Mouse (Mus musculus) retina, postnatal 7 days (tissue): ENCODE data around the gene Itpr2.
A peak's percentile ranks its signal among the peaks of the same experiment; 100 is the strongest.
"Not testable (repeated sequence)": the region's sequence is repeated elsewhere in the genome, so short reads cannot be mapped to it uniquely, and the experiment has no call there.

ENCODE experiments used
- DNase-seq: peaks from one replicate; pipeline ENCODE4 v3.0.0-alpha.2; 2012; ENCODE audit warnings: low read depth, low spot score

The Itpr2 gene

DNA sequence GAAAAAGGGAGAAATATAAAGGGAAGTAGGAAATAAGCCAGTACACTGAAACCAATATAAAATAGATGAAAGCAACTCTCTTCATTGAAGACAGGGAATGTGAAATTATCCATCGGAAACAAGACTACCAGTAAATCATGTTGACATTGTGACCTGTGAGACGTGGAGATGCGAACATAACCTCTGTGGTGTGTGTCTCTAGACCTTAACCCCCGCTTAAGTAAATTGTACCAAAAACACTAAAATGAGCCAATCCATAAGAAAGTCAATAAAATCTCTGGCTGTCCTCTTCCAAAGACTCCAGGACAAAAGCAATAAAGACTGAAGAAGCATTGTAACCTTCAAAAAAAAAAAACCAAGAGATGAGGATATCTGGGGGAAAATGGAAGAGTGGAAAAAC lies 31.6 kb downstream of the Itpr2 start:
- no peak for DNase-seq

DNA sequence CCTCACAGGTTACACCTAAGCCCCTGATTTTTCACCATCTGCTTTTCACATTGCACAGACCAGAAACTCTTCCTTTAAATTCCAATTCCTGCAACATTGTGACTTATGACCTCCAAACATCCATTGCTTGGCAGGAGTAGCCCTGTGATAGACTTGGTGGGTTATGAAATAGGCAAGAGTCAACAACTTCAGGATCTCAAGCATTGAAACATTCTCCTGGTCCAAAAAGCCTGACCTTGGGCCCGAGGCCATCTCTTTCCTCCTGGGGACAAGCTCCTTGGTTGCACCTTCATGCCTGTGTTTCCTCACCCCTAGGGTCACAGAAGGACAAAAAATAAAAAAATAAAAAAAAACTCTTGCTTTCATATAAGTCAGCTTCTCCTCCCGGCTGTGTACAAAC lies 32.1 kb downstream of the Itpr2 start:
- DNase-seq, result no peak

DNA sequence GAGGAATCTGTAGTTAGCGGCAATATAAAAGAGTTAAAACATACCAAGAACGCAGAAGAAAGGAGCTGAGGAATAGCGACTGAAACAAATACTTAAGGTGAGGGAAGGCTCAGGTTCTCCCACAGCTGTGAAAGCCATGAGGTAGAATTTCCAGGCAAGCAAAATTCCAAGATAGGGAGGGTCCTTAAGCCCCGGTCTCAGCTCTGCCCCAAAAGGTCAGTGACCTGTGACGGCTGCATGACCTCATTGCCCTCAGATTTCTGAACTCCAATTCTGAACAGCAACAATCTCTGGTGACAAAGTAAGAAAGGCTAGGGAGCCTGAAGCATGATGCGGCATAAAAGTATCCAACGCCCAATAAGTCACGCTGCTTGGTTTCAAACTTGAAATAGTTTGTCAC lies 33.7 kb downstream of the Itpr2 start:
- no peak for DNase-seq

DNA sequence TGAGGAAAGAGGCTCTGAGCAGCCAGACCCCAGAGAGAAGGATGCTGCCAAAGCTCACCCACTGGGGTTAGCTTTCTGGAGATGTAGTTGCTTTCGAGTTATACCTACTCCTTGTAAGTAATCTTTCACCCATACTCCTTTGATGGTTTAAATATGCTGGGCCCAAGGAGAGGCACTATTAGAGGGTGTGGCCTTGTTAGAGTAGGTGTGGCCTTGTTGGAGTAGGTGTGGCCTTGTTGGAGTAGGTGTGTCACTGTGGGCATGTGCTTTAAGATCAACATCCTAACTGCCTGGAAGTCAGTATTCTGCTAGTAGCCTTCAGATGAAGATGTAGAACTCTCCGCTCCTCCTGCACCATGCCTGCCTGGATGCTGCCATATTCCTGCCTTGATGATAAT lies 37.4 kb downstream of the Itpr2 start:
- not testable (repeated sequence) for DNase-seq

DNA sequence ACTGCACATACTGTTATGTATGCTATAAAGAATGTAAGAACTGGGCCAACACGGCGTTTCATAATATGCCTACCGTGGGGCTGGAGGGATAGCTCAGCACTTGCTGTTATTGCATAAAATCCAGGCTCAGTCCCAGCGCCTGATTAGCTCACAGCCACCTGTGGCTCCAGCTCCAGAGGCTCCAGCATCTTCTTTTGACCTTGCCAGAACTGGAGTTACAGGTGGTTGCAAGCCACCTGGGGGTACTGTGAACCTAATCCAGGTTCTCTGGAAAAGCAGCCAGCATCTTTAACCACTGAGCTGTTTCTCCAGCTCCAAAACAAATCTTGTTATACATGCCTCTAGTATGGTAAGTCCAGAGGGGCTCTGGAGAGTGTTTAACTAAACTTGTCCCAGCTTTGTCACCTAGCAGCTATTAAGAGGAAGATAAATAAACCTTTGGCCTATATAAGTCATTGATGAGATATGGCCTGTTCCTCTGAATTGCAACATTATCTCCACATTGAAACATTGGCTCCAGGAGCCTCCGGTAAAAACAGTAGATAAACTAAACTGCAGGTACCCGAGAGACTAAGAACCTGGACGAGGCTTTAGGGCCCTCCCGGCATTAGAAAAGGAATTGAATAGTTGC lies 37.9 kb downstream of the Itpr2 start:
- DNase-seq, result no peak

DNA sequence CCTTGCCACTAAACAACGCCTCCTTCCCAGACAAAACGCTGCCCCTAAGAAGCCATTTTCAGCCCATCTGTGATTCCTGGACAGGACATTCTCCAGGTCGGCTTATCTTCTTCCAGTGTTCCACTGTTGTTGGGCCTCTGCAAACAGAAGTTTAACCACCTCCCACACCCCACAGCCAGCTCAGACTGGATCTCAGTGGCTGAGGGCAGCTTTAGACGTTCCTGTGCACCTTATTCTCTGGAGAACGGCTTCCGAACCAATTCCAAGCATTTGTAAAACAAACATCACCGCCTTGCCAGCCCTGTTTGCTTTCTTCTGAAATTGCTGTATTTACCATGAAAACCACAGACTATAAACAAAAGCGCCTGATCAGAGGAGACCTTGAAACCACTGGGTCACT lies 41.1 kb downstream of the Itpr2 start:
- no peak for DNase-seq

DNA sequence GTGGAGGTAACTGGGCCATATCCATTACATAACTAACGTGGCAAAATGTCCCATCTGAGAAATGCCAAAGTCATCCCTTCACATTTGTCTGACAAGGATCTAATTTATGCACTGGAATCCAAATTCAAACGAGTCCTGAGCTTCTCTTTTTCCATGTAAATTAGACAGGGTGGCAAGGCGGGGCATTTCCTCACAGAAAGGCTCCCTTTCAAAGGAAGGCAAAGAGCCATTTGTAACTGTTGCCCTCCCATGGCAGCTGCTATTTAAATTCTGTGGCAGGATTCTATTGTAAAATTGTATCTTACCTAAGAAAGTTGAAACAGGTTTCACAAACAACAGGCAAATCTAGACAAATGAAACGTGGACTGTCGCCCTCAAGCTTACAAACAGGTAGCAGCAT lies 43.6 kb downstream of the Itpr2 start:
- DNase-seq, result no peak

DNA sequence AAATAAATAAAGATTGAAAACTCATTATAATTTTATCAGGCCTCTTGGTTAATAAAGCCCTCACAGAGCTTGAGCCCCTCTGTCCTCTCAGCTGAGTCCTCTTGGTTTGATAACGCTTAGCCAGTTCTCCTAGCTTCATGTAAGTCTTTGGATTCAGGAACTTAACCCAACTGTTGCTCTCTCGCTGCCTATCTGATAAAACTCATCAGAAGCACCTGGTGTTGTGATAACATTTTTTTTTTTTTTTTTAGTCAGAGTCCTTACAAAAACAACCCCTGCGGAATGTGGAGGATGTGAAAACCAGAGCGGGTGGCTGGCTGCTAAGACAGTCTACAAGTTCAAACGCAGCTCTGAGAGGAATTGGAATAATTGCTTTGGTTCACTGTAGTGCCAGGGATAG lies 45.3 kb downstream of the Itpr2 start:
- no peak for DNase-seq

DNA sequence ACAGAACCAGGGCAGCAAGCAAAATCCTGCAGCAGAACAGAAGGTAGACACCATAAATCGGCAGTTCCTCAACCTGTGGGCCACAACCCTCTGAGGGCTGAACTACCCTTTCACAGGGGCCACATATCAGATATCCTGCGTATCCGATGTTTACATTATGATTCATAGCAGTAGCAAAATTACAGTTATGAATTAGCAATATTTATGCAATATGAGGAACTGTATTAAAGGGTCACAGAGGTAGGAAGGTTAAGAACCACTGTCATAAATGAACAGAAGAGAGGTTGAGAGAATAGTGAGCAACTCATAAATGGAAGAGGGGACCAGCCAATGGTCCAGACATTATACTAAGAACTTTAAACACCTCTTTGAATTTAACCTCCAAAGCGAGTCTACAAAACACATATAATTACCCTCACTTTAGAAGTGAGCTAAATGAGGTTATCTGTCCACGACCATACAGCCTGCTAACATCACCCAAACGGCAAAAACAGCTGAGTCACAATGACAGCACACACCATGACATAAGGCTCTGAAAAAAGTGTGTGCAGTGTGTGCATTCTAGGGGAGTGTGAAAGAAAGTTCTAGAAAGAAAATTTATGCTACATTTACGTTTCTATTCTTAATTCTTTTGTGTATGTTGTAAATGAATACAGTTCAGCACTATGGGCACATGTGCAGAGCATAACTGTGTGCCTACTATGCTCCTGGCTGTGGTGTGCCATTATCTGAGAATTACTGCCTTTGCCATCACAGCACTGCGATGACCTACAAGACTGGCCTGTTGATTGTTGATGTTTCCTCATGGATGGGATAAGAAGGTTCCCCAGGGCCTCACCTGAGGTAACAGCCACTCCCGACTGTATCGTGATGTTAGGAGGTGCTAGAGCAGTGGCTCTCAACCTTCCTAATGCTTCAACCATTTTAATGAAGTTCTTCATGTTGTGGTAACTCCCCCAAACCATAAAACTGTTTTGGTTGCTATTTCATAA lies 47.2 kb downstream of the Itpr2 start:
- DNase-seq, result no peak

DNA sequence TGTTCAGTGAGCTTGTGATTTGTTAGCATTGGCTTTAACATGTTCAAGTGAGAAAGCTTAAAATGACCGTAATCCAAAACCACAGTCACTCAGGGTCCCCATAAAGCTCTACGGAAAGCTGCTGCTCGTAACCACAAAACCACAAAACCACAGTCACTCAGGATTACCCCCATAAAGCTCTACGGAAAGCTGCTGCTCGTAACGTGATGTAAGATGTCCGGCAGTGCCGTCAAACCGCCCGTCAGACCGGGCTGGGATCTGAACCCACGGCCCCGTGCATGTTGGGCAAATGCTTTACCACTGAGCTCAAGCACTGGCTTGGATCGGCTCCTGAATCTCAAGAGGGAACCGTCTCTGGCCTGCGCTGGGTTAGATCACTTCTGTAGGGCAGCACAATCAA lies 49.5 kb downstream of the Itpr2 start:
- no peak for DNase-seq

DNA sequence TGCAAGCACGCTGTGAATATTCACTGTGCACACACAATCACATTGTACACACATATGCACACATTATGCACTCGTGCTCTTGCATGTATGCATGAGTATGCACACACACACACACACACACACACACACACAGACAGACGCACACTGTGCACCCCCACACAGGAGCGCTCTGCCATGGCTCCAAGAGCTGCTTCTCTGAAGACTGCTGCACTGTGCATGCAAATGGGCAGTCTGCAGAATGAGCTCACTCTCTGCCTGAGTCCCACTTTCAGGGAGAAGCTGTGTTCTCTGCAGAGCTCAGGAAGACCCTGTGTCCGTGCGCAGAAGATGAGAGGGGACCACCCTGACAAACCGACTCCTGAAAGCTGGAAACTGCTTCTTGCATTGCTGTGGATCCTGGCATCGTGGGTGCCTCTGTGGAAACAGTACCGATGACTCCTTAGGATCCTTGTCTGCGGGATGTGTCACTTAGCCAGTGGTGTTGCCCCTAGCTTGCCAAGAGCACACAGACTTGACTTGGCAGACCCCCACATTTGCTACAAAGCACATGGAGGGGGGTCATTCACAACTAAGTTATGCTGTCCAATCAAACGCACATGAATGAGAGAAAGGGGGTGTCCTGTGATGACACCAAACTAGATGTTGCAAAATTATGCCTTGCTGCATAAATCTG lies 55.9 kb downstream of the Itpr2 start:
- no peak for DNase-seq

DNA sequence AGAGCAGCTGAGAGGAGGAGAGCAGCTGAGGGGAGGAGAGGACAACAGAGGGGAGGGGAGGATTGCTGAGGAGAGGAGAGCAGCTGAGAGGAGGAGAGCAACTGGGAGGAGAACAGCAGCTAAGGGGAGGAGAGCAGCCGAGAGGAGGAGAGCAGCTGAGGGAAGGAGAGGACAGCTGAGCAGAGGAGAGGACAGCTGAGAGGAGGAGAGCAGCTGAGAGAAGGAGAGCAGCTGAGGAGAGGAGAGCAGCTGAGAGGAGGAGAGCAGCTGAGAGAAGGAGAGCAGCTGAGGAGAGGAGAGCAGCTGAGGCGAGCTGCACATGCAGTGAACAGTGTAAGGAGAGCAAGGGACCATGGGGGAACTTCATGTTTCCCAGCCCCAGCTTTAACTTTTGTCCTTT lies 62.2 kb downstream of the Itpr2 start:
- no peak for DNase-seq

DNA sequence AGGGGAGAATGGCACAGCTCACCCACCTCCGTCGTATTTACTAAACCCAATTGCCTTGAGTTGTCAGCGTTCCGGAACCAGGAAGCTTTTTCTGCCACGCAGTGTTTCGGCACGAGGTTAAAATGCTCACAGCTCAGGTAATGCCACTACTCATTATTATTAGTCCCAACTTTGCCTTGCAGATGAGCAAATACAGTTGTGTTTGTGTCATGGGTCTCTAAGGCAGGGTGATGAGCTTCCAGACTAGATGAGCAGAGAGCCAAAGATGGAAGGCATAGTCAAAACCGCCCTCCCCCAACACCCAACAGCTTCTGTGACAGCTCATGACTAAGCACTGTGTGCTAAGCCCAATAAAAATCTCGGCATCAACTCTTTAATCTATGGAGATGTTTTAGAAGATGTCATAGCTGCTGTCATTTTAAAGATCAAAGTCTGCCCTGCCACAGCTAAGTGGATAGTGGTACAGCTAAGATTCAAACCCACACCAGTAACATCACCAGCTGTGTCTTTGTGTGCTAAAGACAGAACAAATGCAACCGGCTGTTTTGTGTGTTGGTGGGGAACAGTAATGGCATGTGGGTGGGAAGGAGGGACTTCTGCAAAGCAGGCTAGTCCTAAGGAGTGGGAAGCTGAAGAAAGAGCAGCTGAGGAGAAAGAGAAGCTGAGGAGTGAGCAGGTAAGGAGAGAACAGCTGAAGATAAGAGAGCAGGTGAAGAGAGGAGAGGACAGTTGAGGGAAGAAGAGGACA lies 62.8 kb downstream of the Itpr2 start:
- DNase-seq, result no peak

DNA sequence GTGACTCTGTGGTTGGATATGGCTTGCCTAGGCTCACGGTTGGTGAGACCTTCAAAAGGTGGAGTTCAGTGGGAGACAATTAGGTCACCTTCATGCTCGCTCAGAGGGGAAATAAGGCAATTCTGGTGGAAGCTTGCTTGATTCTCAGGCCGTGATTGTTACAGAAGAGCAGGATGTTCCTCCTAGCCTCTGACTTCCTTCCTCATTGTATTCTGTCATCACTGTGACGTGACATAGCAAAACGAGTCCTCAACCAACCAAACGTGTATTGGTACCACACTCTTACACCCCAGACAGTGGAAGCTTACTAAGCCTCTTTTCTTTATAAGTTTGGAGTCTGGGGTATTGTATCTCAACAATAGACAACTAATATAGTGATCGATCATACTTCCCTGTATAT lies 64.0 kb downstream of the Itpr2 start:
- no peak for DNase-seq

DNA sequence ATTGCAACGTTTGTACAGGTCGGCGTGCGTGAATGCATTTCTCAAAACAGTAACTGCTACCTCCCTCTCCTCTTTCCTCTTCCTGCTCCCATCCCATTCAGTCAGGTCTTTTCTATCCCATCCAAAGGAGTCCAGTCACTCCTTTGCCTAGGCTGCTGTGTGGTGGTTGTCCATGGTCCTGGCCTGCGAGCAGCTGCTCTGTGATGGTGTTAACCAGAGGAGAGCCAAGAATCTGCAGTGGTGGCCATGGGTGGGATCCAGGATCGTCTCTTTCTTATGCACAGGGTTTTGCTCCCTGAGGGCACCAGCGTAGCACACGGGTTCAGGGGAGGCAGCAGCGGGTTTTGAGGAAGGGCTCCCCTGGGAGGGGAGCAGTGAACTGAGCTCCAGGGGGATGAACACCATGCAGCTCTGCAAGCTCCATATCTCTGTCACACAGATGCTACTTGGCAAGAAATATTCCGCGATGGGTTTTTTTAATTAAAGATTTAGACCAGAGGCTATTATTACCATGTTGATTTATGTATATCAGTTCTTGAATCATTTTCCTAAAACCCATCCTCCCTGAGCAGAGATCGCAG lies 65.0 kb downstream of the Itpr2 start:
- no peak for DNase-seq

DNA sequence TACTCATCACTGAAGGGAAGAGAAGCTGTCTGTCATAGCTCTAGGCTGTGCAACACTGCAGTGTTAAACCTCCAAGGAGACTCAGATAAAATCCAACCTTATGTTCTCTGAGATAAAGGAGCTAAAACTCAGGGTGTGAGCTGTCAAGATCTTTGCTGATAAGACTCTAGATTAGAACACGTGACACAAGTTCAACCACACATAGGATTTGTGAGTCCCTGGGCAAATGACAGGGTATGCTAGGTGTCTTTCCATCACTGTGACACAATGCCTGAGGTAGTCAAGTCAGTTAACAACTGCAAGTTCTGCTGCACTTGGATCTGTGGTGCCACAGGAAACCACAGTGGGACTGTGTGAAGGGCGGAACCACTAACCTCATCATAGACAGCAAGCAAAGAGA lies 67.8 kb downstream of the Itpr2 start:
- no peak for DNase-seq

DNA sequence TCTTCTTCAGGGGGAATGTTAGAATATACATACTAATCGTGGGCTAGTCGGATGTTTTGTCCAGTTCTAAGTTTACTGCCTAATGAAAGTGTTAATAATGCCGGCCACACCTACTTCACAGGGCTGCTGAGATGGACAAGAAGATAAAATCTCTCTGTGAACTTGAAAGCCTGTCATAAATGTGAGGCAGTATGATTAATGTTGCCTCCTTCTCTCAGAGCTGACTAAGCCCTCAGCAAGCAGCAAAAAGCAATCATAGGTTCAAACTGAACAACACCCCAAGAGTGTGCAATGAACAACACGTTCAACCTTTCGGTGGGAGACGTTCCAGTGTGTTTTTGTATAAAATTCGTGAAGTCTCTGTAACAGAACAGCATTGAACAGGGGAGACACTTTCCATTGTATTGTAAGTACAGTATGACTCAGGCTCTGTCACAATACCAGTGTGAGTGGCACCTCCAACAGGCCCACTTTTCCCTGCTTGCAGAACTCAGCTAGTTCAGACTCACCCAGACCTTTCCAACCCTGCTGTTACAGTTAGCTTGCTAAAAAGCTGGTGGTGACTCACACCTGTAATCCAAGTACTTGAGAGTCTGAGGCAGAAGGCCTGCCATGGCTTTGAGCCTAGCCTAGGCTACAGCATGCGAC lies 69.7 kb downstream of the Itpr2 start:
- DNase-seq, result no peak

DNA sequence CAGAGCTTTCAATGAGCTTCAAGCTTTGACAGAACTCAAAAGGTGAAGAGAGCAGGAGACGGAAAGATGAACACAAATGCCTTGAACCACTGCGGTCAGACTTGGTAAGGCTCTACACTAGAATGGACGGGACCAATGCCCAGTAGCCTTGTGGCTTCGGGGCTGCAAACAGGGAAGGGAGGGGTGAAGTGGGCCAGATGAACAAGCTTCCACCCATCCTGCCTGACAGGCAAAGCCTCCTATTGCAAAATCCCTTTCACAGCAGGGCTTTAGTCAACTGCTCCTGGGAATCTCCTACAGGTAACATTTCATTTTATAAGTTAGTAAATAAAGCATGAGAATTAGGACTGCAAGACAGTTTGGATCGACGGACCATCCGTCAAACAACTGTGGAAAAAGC lies 70.2 kb downstream of the Itpr2 start:
- DNase-seq, result no peak

DNA sequence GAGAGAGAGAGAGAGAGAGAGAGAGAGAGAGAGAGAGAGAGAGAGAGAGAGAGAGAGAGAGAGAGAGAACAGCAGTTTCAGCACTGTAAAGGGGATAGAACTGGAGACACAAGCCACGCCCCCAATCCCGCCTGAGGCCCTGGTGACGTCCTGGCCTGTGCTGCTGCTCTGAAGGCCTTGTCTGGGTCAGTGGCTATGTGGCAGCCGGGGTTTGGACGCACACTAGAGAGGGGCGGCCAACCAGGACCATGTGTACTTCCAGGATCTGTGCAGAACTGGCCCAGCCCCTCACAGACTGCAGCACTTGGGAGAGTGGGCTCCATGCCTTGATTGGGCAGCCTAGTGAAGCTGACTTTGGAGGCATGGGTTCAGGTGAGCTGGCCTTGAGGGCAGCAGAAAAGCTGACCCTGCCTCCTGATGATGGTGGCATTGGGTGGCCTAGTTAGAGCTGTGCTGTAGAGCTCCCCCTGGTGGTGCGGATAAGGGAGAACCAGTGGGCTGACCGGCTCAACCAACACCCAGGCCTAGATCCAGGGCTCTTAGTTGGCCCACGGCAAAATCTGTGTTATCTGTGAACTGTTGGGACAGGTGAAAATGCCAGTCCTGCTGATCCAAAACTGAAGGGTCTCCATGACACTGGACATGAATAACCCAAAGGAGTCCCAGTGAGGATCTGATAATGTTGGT lies 72.2 kb downstream of the Itpr2 start:
- peak; percentile 21 for DNase-seq

DNA sequence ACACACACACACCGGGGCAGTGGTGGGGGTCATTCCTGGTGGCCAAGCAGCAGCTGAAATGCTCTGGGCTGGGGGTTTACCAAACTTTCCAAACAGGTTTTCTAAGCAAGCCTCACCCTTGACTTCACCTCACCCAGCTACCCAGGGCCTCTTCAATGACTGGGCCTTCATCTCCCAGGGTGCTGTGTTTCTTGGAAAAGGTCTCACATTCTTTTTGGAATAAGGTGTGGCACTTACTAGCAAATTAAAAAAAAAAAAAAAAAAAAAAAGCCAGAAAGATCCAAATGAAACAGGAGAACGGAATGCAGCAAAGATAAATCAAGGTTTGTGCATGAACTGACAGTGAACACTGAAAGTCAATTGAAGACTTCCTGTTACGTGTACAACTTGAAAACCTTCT lies 77.2 kb downstream of the Itpr2 start:
- no peak for DNase-seq
